Mouse (Mus musculus): Measurements from ENCODE around the gene Socs2. TPM values are rescaled to one million over a fixed set of nuclear protein-coding genes. Genes with fewer than 3 reads are reported as not detected.
A peak's percentile ranks its signal among the peaks of the same experiment; 100 is the strongest.

Gene Socs2
- polyA plus RNA-seq, 1 experiment = 10.2 TPM

DNA sequence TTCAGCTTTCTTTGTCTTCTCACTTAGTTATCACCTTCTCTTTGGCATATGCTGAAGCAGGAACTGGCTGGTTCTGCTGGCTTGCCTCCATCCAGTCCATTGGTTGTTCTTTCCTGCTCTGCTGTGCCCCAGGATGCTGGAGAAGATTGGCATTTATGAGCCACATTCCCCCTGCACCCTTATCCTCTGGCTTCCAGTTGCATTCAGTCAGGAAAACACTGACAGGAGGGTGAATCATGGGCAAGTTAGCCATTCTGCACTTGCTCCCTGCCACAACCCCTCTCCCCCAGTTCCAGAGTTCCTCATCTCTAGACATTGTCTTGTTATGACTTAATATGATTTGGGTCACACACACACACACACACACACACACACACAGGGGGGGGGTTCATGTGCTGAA, 47.8 kb downstream of the Socs2 start:
- Histone ChIP-seq H3K4me3 (ENCODE audit: extremely low read depth, insufficient read depth, insufficient read length) (no peak overlapping the region), H3K4me1 (ENCODE audit: control insufficient read depth, insufficient read depth, insufficient read length) (peaks cover 17% of the 10 kb centered on the region), H3K36me3 (ENCODE audit: control insufficient read depth, insufficient read depth, low read length) (no peaks in the 10 kb centered on the region), H3K27ac (ENCODE audit: insufficient read depth, low read length) (no peak overlapping the region), H3K27me3 (ENCODE audit: control insufficient read depth, insufficient read depth, low read length) (no peaks in the 10 kb centered on the region)
- TF ChIP-seq POLR2A (IDR thresholded peaks at IDR 0.05; ENCODE audit: low read depth, low read length) = no peak
- no peak for TF ChIP-seq CTCF (IDR thresholded peaks at IDR 0.05; ENCODE audit: extremely low read depth, insufficient read depth, insufficient read length, insufficient replicate concordance)
- no peak for DNase-seq (ENCODE audit: low read depth in 1 of 2, low spot score in 2 of 2)

DNA sequence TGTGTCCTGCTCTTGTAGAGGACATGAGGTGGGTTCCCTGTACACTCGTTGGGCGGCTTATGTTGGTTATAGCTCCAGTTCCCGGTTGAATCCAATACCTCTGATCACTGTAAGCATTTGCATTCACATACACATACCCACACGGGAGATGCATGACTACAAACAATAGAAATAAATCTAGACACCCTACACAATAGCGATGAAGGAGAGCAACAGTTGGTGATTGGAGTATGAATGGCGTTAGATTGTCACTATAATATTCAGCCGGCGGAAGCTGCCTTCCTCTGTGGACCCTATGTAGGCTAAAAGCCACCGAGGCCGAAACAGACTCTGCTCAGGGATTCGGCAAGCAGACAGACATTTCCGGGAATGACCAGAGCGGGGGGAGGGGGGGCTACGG, 48.8 kb downstream of the Socs2 start:
- H3K4me3 ChIP-seq (ENCODE audit: extremely low read depth, insufficient read depth, insufficient read length) = no peak overlapping the region
- TF ChIP-seq CTCF (IDR thresholded peaks at IDR 0.05; ENCODE audit: extremely low read depth, insufficient read depth, insufficient read length, insufficient replicate concordance) = no peak
- TF ChIP-seq POLR2A (IDR thresholded peaks at IDR 0.05; ENCODE audit: low read depth, low read length) = no peak
- no peaks in the 10 kb centered on the region for H3K27me3 ChIP-seq (ENCODE audit: control insufficient read depth, insufficient read depth, low read length)
- peaks cover 17% of the 10 kb centered on the region for H3K4me1 ChIP-seq (ENCODE audit: control insufficient read depth, insufficient read depth, insufficient read length)
- no peaks in the 10 kb centered on the region for H3K36me3 ChIP-seq (ENCODE audit: control insufficient read depth, insufficient read depth, low read length)
- no peak for DNase-seq (ENCODE audit: low read depth in 1 of 2, low spot score in 2 of 2)
- no peak overlapping the region for H3K27ac ChIP-seq (ENCODE audit: insufficient read depth, low read length)
- WGBS = 86% methylated on average over 14 of the region's 14 CpGs

DNA sequence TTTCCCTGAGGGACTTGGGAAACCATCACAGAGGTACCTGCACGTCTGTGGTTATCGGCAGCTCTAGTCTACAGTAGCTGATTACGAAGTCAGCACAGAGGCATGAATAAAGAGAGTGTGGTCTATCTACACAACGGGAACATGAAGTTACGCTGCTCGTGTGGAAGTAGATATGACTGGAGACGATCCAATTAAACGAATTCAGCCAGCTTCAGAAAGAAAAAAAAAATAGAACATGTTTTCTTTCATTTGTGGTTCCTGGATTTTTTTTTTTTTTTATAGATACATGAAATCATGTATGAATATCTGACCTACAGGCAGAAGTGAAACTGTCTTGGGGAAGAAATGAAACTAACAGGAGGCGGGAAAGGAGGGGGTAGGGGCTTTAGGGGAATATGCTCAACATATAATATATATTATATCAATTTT, 49.3 kb downstream of the Socs2 start:
- WGBS = 31% methylated on average over 9 of the region's 9 CpGs
- TF ChIP-seq CTCF (IDR thresholded peaks at IDR 0.05; ENCODE audit: extremely low read depth, insufficient read depth, insufficient read length, insufficient replicate concordance) (no peak), POLR2A (IDR thresholded peaks at IDR 0.05; ENCODE audit: low read depth, low read length) (no peak)
- no peaks in the 10 kb centered on the region for H3K36me3 ChIP-seq (ENCODE audit: control insufficient read depth, insufficient read depth, low read length)
- peak overlapping the region; percentile 29; the same call in 1 of the 2 replicates for H3K4me3 ChIP-seq (ENCODE audit: extremely low read depth, insufficient read depth, insufficient read length)
- peak in 1 of 2 experiments; percentile 18 for DNase-seq (ENCODE audit: low read depth in 1 of 2, low spot score in 2 of 2)
- peaks cover 17% of the 10 kb centered on the region for H3K4me1 ChIP-seq (ENCODE audit: control insufficient read depth, insufficient read depth, insufficient read length)
- H3K27ac ChIP-seq (ENCODE audit: insufficient read depth, low read length) = peak overlapping the region; percentile 22; the same call in 1 of the 2 replicates
- no peaks in the 10 kb centered on the region for H3K27me3 ChIP-seq (ENCODE audit: control insufficient read depth, insufficient read depth, low read length)

DNA sequence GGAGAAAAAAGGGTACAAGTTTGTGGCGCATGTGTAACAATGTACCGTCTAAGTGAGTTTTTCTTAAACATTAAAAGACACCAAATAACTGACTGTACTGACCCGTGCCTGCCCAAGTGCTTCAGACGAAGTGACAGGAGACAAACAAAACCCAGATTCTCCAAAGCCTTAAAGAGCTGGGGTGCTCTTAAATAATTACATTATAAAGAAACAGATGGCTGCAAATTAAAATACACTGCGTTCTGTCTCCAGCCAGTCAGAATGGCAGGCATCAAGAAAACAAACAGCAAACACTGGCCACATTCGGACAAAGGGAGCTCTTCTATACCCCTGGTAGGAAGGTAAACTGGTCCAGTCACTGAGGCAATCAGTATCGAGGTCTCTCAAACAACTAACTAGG, 49.7 kb downstream of the Socs2 start:
- peaks cover 16% of the 10 kb centered on the region for H3K4me1 ChIP-seq (ENCODE audit: control insufficient read depth, insufficient read depth, insufficient read length)
- H3K27me3 ChIP-seq (ENCODE audit: control insufficient read depth, insufficient read depth, low read length) = no peaks in the 10 kb centered on the region
- 72% methylated on average over 7 of the region's 7 CpGs for WGBS
- TF ChIP-seq POLR2A (IDR thresholded peaks at IDR 0.05; ENCODE audit: low read depth, low read length) (no peak), CTCF (IDR thresholded peaks at IDR 0.05; ENCODE audit: extremely low read depth, insufficient read depth, insufficient read length, insufficient replicate concordance) (no peak)
- H3K36me3 ChIP-seq (ENCODE audit: control insufficient read depth, insufficient read depth, low read length) = no peaks in the 10 kb centered on the region
- H3K4me3 ChIP-seq (ENCODE audit: extremely low read depth, insufficient read depth, insufficient read length) = no peak overlapping the region
- no peak for DNase-seq (ENCODE audit: low read depth in 1 of 2, low spot score in 2 of 2)
- peak overlapping the region; percentile 22; the same call in 1 of the 2 replicates for H3K27ac ChIP-seq (ENCODE audit: insufficient read depth, low read length)

DNA sequence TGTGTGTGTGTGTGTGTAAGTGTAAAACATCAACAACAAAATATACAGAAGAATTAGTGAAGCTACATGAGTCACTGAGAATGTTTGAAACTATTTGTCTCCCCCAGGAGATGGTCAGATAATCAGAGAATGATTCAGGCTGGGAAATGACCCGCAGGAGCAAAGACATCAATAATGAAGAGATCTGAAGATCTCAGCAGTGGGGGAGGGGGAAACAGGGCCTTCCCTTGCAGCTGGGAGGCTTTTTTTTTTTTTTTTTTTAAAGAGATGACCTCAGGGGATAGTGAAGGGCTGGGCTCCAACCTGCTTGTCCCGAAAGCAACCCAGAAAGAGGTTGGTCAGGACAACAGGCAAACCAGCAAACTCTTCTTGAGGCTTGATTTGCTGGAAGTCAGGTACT, 54.7 kb downstream of the Socs2 start:
- Histone ChIP-seq H3K4me1 (ENCODE audit: control insufficient read depth, insufficient read depth, insufficient read length) (no peaks in the 10 kb centered on the region), H3K36me3 (ENCODE audit: control insufficient read depth, insufficient read depth, low read length) (no peaks in the 10 kb centered on the region), H3K27me3 (ENCODE audit: control insufficient read depth, insufficient read depth, low read length) (no peaks in the 10 kb centered on the region), H3K4me3 (ENCODE audit: extremely low read depth, insufficient read depth, insufficient read length) (no peak overlapping the region), H3K27ac (ENCODE audit: insufficient read depth, low read length) (no peak overlapping the region)
- TF ChIP-seq POLR2A (IDR thresholded peaks at IDR 0.05; ENCODE audit: low read depth, low read length) (no peak), CTCF (IDR thresholded peaks at IDR 0.05; ENCODE audit: extremely low read depth, insufficient read depth, insufficient read length, insufficient replicate concordance) (no peak)
- no peak for DNase-seq (ENCODE audit: low read depth in 1 of 2, low spot score in 2 of 2)
- 69% methylated on average over 2 of the region's 2 CpGs for WGBS

DNA sequence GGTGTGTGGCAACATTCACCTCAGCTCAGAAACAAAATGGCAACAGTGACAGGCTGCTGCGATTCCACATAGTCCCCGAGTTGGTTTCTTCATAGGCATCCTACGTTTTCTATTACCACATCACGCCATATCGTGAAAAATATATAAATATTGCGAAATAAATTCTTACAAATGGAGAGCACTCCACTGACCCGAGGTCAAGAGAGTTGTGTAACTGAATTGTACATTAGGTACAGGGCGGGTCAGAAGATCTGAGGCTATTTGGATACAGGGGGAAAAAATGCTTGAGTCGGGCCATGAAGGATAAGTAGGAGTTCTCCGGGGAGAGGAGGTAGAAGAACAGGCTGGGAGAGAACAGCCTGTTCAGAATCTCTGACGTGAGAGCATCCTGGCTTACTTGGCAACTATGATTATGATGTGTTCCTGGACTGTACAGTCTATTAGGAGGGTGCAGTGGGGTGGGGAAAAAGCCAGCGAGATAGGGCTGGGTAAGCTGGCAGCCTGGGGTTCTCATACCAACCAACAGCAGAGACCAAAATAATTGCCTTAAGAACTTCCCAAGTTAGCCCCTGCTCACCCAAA, 55.6 kb downstream of the Socs2 start:
- WGBS = 89% methylated on average over 12 of the region's 12 CpGs
- no peak for DNase-seq (ENCODE audit: low read depth in 1 of 2, low spot score in 2 of 2)
- H3K36me3 ChIP-seq (ENCODE audit: control insufficient read depth, insufficient read depth, low read length) = no peaks in the 10 kb centered on the region
- H3K4me3 ChIP-seq (ENCODE audit: extremely low read depth, insufficient read depth, insufficient read length) = no peak overlapping the region
- H3K27me3 ChIP-seq (ENCODE audit: control insufficient read depth, insufficient read depth, low read length) = no peaks in the 10 kb centered on the region
- no peak overlapping the region for H3K27ac ChIP-seq (ENCODE audit: insufficient read depth, low read length)
- TF ChIP-seq POLR2A (IDR thresholded peaks at IDR 0.05; ENCODE audit: low read depth, low read length) = no peak
- no peak for TF ChIP-seq CTCF (IDR thresholded peaks at IDR 0.05; ENCODE audit: extremely low read depth, insufficient read depth, insufficient read length, insufficient replicate concordance)
- no peaks in the 10 kb centered on the region for H3K4me1 ChIP-seq (ENCODE audit: control insufficient read depth, insufficient read depth, insufficient read length)

DNA sequence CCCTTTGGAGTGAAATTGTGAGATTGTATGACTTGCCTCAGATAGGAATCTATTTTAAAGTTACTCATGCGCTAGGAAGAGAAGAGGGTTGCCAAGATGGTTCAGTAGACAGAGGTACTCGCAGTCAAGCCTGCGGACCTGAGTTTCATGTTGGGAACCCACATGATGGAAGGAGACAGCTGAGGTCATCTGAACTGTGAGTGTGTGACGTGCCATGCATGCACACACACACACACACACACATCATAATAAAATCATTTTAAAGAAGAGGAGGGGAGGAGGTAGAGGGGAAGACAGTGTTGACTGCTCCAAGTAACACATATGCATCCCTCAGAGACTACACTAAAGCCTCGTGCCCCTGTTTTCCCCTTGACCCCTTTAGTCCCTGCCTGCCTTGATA, 56.9 kb downstream of the Socs2 start:
- Histone ChIP-seq H3K4me1 (ENCODE audit: control insufficient read depth, insufficient read depth, insufficient read length) (no peaks in the 10 kb centered on the region), H3K36me3 (ENCODE audit: control insufficient read depth, insufficient read depth, low read length) (no peaks in the 10 kb centered on the region), H3K27ac (ENCODE audit: insufficient read depth, low read length) (no peak overlapping the region), H3K27me3 (ENCODE audit: control insufficient read depth, insufficient read depth, low read length) (no peaks in the 10 kb centered on the region), H3K4me3 (ENCODE audit: extremely low read depth, insufficient read depth, insufficient read length) (no peak overlapping the region)
- no peak for TF ChIP-seq POLR2A (IDR thresholded peaks at IDR 0.05; ENCODE audit: low read depth, low read length)
- no peak for TF ChIP-seq CTCF (IDR thresholded peaks at IDR 0.05; ENCODE audit: extremely low read depth, insufficient read depth, insufficient read length, insufficient replicate concordance)
- DNase-seq (ENCODE audit: low read depth in 1 of 2, low spot score in 2 of 2) = no peak
- 93% methylated on average over 5 of the region's 5 CpGs for WGBS

All from spleen, adult 2 months (tissue).